In genomic region chrX:142237101-142237500, GRCm38 (mm10) we compare ENCODE assay signal across 17 mouse cellular contexts. TPM values are rescaled to one million over a fixed set of nuclear protein-coding genes. Genes with fewer than 3 reads are reported as not detected.
DNase-seq lines count a peak whose midpoint lies in the region; ATAC-seq and TF ChIP-seq lines count a peak whose summit lies in the region.
"Had no signal": no experiment of that assay in that cellular context is flagged by ENCODE, and none has a peak within 500 bp of the region (broad histone marks: within the 10 kb centered on the region; RNA-seq: fewer than 3 reads in every experiment).

No protein-coding gene starts in this region.

- ATAC-seq in kidney, postnatal 0 days (replicated peaks; ENCODE audit: low FRiP score, low read depth): no peak
- ATAC-seq in kidney, embryonic 16.5 days (ENCODE audit: low FRiP score, low TSS enrichment): no peak
- ATAC-seq in erythroblast, adult 5-6 weeks (replicated peaks; ENCODE audit: low FRiP score, poor library complexity, severe bottlenecking): no peak

- peak; percentile 52; the same call in 1 of the 2 replicates for TF ChIP-seq CTCF in kidney, postnatal 0 days (IDR thresholded peaks at IDR 0.05; ENCODE audit: low read depth)
- TF ChIP-seq CTCF in brain, embryonic 14.5 days (IDR thresholded peaks at IDR 0.05; ENCODE audit: borderline replicate concordance, extremely low read depth, insufficient read depth, insufficient read length): no peak
- no peak for TF ChIP-seq CTCF in thymus, adult 2 months (IDR thresholded peaks at IDR 0.05; ENCODE audit: borderline replicate concordance, control insufficient read depth, extremely low read depth, insufficient read depth, low read length, poor library complexity)

- DNase-seq in embryo, embryonic 10.5 days (ENCODE audit: low spot score): peak; percentile 19
- no peak for DNase-seq in embryo, embryonic 11 days
- peak; percentile 20 for DNase-seq in kidney, postnatal 0 days (ENCODE audit: low spot score)
- DNase-seq in 3T3-L1 (ENCODE audit: low read depth, low spot score): peak; percentile 43
- DNase-seq in brain, embryonic 14.5 days (ENCODE audit: low read depth): peak; percentile 14
- DNase-seq in thymus, adult 2 months: no peak
- DNase-seq: adrenal gland, adult 2 months; cerebellum, postnatal 25 days; kidney, postnatal 25 days; liver, embryonic 13.5 days; right cerebral cortex, postnatal 4 days; thymus, postnatal 25 days had no signal

- H3K27me3 ChIP-seq in kidney, postnatal 0 days (ENCODE audit: insufficient read depth, low read length): no peaks in the 10 kb centered on the region
- H3K27me3 ChIP-seq in kidney, embryonic 16.5 days (ENCODE audit: insufficient read depth, low read length): 0 out of 2 replicates have a peak, but pooled peaks cover 3% of the 10 kb centered on the region
- no peaks in the 10 kb centered on the region for H3K27me3 ChIP-seq in thymus, adult 2 months (ENCODE audit: control insufficient read depth, insufficient read depth, low read length)
- H3K27me3 ChIP-seq: hindbrain, embryonic 13.5 days; liver, embryonic 13.5 days had no signal

- H3K27ac ChIP-seq in kidney, postnatal 0 days: no peak overlapping the region
- no peak overlapping the region for H3K27ac ChIP-seq in kidney, embryonic 16.5 days (ENCODE audit: low read length)
- no peak overlapping the region for H3K27ac ChIP-seq in thymus, adult 2 months (ENCODE audit: control insufficient read depth, insufficient read depth, low read length)
- H3K27ac ChIP-seq: heart, embryonic 10.5 days; hindbrain, embryonic 13.5 days; liver, embryonic 13.5 days had no signal

- no peak for TF ChIP-seq POLR2A in brain, embryonic 14.5 days (IDR thresholded peaks at IDR 0.05; ENCODE audit: borderline replicate concordance, extremely low read depth, insufficient read depth, insufficient read length, poor library complexity, severe bottlenecking)
- no peak for TF ChIP-seq POLR2A in thymus, adult 2 months (IDR thresholded peaks at IDR 0.05; ENCODE audit: control insufficient read depth, extremely low read depth, insufficient read depth, low read length, poor library complexity)

- 57% methylated on average over 2 of the region's 2 CpGs for WGBS in kidney, postnatal 0 days
- 56% methylated on average over 2 of the region's 2 CpGs for WGBS in kidney, embryonic 16.5 days
- WGBS in thymus, adult 2 months: 76% methylated on average over 2 of the region's 2 CpGs

- H3K4me1 ChIP-seq in kidney, postnatal 0 days (replicated peaks; ENCODE audit: insufficient read depth, low read length): no peaks in the 10 kb centered on the region
- no peaks in the 10 kb centered on the region for H3K4me1 ChIP-seq in kidney, embryonic 16.5 days (ENCODE audit: insufficient read depth, low read length)
- H3K4me1 ChIP-seq in thymus, adult 2 months (replicated peaks; ENCODE audit: control insufficient read depth, insufficient read depth, low read length): no peaks in the 10 kb centered on the region
- H3K4me1 ChIP-seq: heart, embryonic 10.5 days; hindbrain, embryonic 13.5 days; liver, embryonic 13.5 days had no signal

- H3K4me2 ChIP-seq in kidney, postnatal 0 days (ENCODE audit: low read length): no peak overlapping the region
- H3K4me2 ChIP-seq in kidney, embryonic 16.5 days (replicated peaks; ENCODE audit: low read depth, low read length): no peak overlapping the region
- H3K4me2 ChIP-seq: hindbrain, embryonic 13.5 days; liver, embryonic 13.5 days had no signal

- no peaks in the 10 kb centered on the region for H3K36me3 ChIP-seq in kidney, postnatal 0 days (ENCODE audit: insufficient read depth, low read length)
- no peaks in the 10 kb centered on the region for H3K36me3 ChIP-seq in kidney, embryonic 16.5 days (ENCODE audit: insufficient read depth, low read length)
- no peaks in the 10 kb centered on the region for H3K36me3 ChIP-seq in thymus, adult 2 months (ENCODE audit: control insufficient read depth, insufficient read depth, low read length)
- H3K36me3 ChIP-seq: heart, embryonic 10.5 days; hindbrain, embryonic 13.5 days; liver, embryonic 13.5 days had no signal

- H3K9me3 ChIP-seq in kidney, postnatal 0 days (replicated peaks; ENCODE audit: low read length): no peaks in the 10 kb centered on the region
- H3K9me3 ChIP-seq in kidney, embryonic 16.5 days (ENCODE audit: low read length): no peaks in the 10 kb centered on the region
- H3K9me3 ChIP-seq: heart, embryonic 10.5 days; hindbrain, embryonic 13.5 days; liver, embryonic 13.5 days had no signal

- H3K9ac ChIP-seq in kidney, postnatal 0 days (ENCODE audit: low read depth, low read length): no peak overlapping the region
- no peak overlapping the region for H3K9ac ChIP-seq in kidney, embryonic 16.5 days (replicated peaks; ENCODE audit: low read length)
- H3K9ac ChIP-seq: hindbrain, embryonic 13.5 days; liver, embryonic 13.5 days had no signal

- no peak overlapping the region for H3K4me3 ChIP-seq in kidney, postnatal 0 days (replicated peaks; ENCODE audit: low read depth, low read length)
- H3K4me3 ChIP-seq in kidney, embryonic 16.5 days (ENCODE audit: low read length): no peak overlapping the region
- H3K4me3 ChIP-seq in thymus, adult 2 months (ENCODE audit: control insufficient read depth, insufficient read depth, low read length): no peak overlapping the region
- H3K4me3 ChIP-seq: heart, embryonic 10.5 days; hindbrain, embryonic 13.5 days; liver, embryonic 13.5 days had no signal

RNA-seq across cellular contexts. Expression of gene Nxt2, which starts 10.5 kb away (rescaled TPM):
- polyA plus RNA-seq in kidney, postnatal 0 days (2015; fragmentation: Nextera tagmentation; extraction: Ambion mirVana): 29.9 and 32.6 TPM in 2 replicates
- 24.4 and 26.7 TPM in 2 replicates for polyA plus RNA-seq in kidney, embryonic 16.5 days (2015; fragmentation: Nextera tagmentation; extraction: Ambion mirVana)
- 7.6 and 8.7 TPM in 2 replicates for polyA plus RNA-seq in brain, embryonic 14.5 days (2012; rRNA removed)
- 7.5 and 7.9 TPM in 2 replicates for total RNA-seq in erythroblast, adult 5-6 weeks (2015; ENCODE audit: low replicate concordance)
- 3.6 and 4.5 TPM in 2 replicates for total RNA-seq in erythroblast, adult 5-6 weeks (2017; ENCODE audit: low replicate concordance)
- polyA plus RNA-seq in thymus, adult 2 months (2012; rRNA removed): 1.2 and 1.5 TPM in 2 replicates

RNA-seq across cellular contexts. Expression of gene Gucy2f, which starts 40.4 kb away (rescaled TPM):
- polyA plus RNA-seq in kidney, postnatal 0 days (2015; fragmentation: Nextera tagmentation; extraction: Ambion mirVana): not detected in 2 replicates
- not detected in 2 replicates for polyA plus RNA-seq in kidney, embryonic 16.5 days (2015; fragmentation: Nextera tagmentation; extraction: Ambion mirVana)
- polyA plus RNA-seq in brain, embryonic 14.5 days (2012; rRNA removed): 0.08 and 0.15 TPM in 2 replicates
- not detected in 2 replicates for total RNA-seq in erythroblast, adult 5-6 weeks (2015; ENCODE audit: low replicate concordance)
- not detected in 2 replicates for total RNA-seq in erythroblast, adult 5-6 weeks (2017; ENCODE audit: low replicate concordance)
- polyA plus RNA-seq in thymus, adult 2 months (2012; rRNA removed): not detected in 2 replicates
- total RNA-seq: adrenal gland, adult 2 months; megakaryocyte, adult 5-6 weeks had no signal
- polyA plus RNA-seq: adrenal gland, adult 2 months; heart, embryonic 10.5 days; liver, embryonic 13.5 days had no signal

Comparison
In these comparisons a context has a peak if more than half of its experiments do, and no peak if none do; other contexts are left out.
1. DNase-seq: peak in embryo, embryonic 10.5 days (single experiment), kidney, postnatal 0 days (single experiment), 3T3-L1 (single experiment) and brain, embryonic 14.5 days (single experiment); none in embryo, embryonic 11 days (single experiment) and thymus, adult 2 months (single experiment).